Mouse (Mus musculus): Measurements from ENCODE around the gene Fuz. TPM values are rescaled to one million over a fixed set of nuclear protein-coding genes. Genes with fewer than 3 reads are reported as not detected.

Gene Fuz
- 10 to 100 TPM in 1 of 2 experiments, 1 to 10 TPM in 1; 8.5 to 13.7 TPM for total RNA-seq (2023)

DNA sequence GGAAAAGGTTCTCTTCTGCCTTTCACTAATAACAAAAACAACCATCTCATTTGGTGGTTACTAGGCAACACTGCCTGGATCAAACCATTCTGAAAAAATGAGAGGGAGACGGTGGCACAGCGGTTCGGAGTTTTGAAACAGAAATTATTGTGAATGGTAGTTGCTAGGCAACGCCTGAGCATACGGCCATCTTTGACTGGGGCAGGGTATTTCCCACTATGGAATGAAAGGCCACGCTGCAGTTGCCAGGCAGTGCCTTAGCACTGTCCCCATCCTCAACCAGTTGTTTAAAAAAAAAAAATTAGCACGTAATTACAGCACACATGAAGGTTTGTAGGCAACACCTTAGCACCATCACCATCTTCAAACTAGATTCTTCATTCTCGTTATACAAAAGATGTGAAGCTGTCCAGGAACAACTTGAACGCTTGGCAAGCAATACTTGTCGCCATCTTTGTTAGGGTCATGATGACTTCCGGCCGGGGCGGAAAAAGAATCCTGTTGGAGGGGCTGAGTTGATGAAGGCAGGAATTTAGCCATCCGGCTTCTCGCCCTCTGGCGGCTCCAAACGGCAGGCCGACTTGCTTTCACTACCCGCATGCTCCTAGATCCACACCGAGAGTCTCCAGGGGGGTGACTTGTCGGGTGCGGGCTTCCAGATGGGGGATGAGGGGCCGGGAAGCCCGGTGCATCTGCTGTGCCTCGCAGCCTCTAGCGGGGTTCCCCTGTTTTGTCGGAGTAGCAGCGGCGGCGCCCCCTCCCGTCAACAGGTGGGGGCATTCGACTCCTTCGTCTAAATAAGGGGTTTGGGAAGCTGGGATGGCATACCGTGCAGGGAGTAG, at the start of gene Fuz:
TSS of gene Fuz (plus strand) at position 487 of the 842 bp plus-strand sequence.

GRCm38 (mm10) chr7:44848561-44849415, 47.1 kb upstream of the Fuz start, which contains the start of the genes Akt1s1 and Tbc1d17:
Akt1s1 (plus strand) TSS chr7:44848991.
Tbc1d17 (minus strand) TSS chr7:44849079.

GRCm38 (mm10) chr7:44857042-44857552, 38.8 kb upstream of the Fuz start, which contains the start of gene Pnkp:
Pnkp (plus strand) TSS chr7:44857139.

GRCm38 (mm10) chr7:44869697-44870528, 26.0 kb upstream of the Fuz start, which contains the start of gene Ptov1:
Ptov1 (minus strand) TSS chr7:44869788.

GRCm38 (mm10) chr7:44892276-44892921, 3.5 kb upstream of the Fuz start, which contains the start of gene Med25:
Med25 (minus strand) TSS chr7:44892712.

GRCm38 (mm10) chr7:44929204-44930151, 33.6 kb downstream of the Fuz start, which contains the start of gene Ap2a1:
Ap2a1 (minus strand) TSS chr7:44929496.

GRCm38 (mm10) chr7:44942904-44943303, 47.0 kb downstream of the Fuz start, which contains the start of gene Tsks:
Tsks (plus strand) TSS chr7:44943204.

Other genes starting within 250 kb of the Fuz start
- 1 to 10 TPM in 1 of 2 experiments, under 1 TPM in 1; 0.15 to 1.3 TPM for gene Myh14, start 225.2 kb upstream of the Fuz start, total RNA-seq (2023)
- not detected for gene Izumo2, start 187.3 kb upstream of the Fuz start, total RNA-seq (2023)
- 10 to 100 TPM; 57.7 to 61.2 TPM for gene Vrk3, start 147.7 kb upstream of the Fuz start, total RNA-seq (2023)
- gene Zfp473, start 145.0 kb upstream of the Fuz start, total RNA-seq (2023), result 1 to 10 TPM in 1 of 2 experiments, under 1 TPM in 1; 0.33 to 1.1 TPM
- gene Nup62, start 80.0 kb upstream of the Fuz start, total RNA-seq (2023), result 10 to 100 TPM; 26.2 to 31.2 TPM
- gene Il4i1, start 79.7 kb upstream of the Fuz start, total RNA-seq (2023), result 10 to 100 TPM; 12.7 to 14.3 TPM
- 1 to 10 TPM; 4.7 to 6.0 TPM for gene Atf5, start 79.4 kb upstream of the Fuz start, total RNA-seq (2023)
- gene Akt1s1, start 47.1 kb upstream of the Fuz start, total RNA-seq (2023), result 10 to 100 TPM; 28.4 to 31.3 TPM
- gene Tbc1d17, start 47.0 kb upstream of the Fuz start, total RNA-seq (2023), result 10 to 100 TPM; 78.0 to 79.4 TPM
- 10 to 100 TPM; 83.9 to 88.5 TPM for gene Pnkp, start 38.9 kb upstream of the Fuz start, total RNA-seq (2023)
- 10 to 100 TPM; 59.0 to 65.1 TPM for gene Ptov1, start 26.3 kb upstream of the Fuz start, total RNA-seq (2023)
- 10 to 100 TPM; 51.0 to 54.3 TPM for gene Med25, start 3.4 kb upstream of the Fuz start, total RNA-seq (2023)
- 10 to 100 TPM; 65.0 to 66.5 TPM for gene Ap2a1, start 33.4 kb downstream of the Fuz start, total RNA-seq (2023)
- not detected for gene Tsks, start 47.1 kb downstream of the Fuz start, total RNA-seq (2023)
- gene Cpt1c, start 78.8 kb downstream of the Fuz start, total RNA-seq (2023), result 1 to 10 TPM in 1 of 2 experiments, under 1 TPM in 1; 0.63 to 2.0 TPM
- 10 to 100 TPM; 73.2 to 92.6 TPM for gene Prmt1, start 90.5 kb downstream of the Fuz start, total RNA-seq (2023)
- gene Irf3, start 101.6 kb downstream of the Fuz start, total RNA-seq (2023), result 100 to 1,000 TPM in 1 of 2 experiments, 10 to 100 TPM in 1; 99.4 to 105 TPM
- 10 to 100 TPM; 12.7 to 21.1 TPM for gene Bcl2l12, start 102.6 kb downstream of the Fuz start, total RNA-seq (2023)
- gene Scaf1, start 120.3 kb downstream of the Fuz start, total RNA-seq (2023), result 10 to 100 TPM; 79.7 to 88.3 TPM
- gene Rras, start 121.9 kb downstream of the Fuz start, total RNA-seq (2023), result 100 to 1,000 TPM; 157 to 168 TPM
- 10 to 100 TPM; 36.6 to 38.5 TPM for gene Prr12, start 156.8 kb downstream of the Fuz start, total RNA-seq (2023)
- 10 to 100 TPM; 43.8 to 49.1 TPM for gene Nosip, start 166.3 kb downstream of the Fuz start, total RNA-seq (2023)
- 10 to 100 TPM; 14.4 to 16.2 TPM for gene Prrg2, start 166.6 kb downstream of the Fuz start, total RNA-seq (2023)
- 1 to 10 TPM; 3.8 to 4.9 TPM for gene Rcn3, start 196.1 kb downstream of the Fuz start, total RNA-seq (2023)
- 100 to 1,000 TPM; 134 to 157 TPM for gene Fcgrt, start 207.8 kb downstream of the Fuz start, total RNA-seq (2023)
- gene Rps11, start 228.4 kb downstream of the Fuz start, total RNA-seq (2023), result 1,000 to 10,000 TPM; 2,292 to 2,480 TPM
- gene Rpl13a, start 232.7 kb downstream of the Fuz start, total RNA-seq (2023), result 1,000 to 10,000 TPM; 1,720 to 2,206 TPM
- gene Gm45713, start 240.2 kb downstream of the Fuz start, total RNA-seq (2023), result not detected
- 10 to 100 TPM; 38.8 to 44.7 TPM for gene Flt3l, start 240.4 kb downstream of the Fuz start, total RNA-seq (2023)

Measured in monocyte, adult 59 days (primary cell).